8 mouse cellular contexts compared by ENCODE assay signal in genomic region chr17:46552841-46553423, GRCm38 (mm10). TPM values are rescaled to one million over a fixed set of nuclear protein-coding genes. Genes with fewer than 3 reads are reported as not detected.
A peak's percentile ranks its signal among the peaks of the same experiment; 100 is the strongest.
DNase-seq lines count a peak whose midpoint lies in the region; ATAC-seq and TF ChIP-seq lines count a peak whose summit lies in the region.

No protein-coding gene starts in this region.

- peak overlapping the region; percentile 93 for H3K4me2 ChIP-seq in limb, embryonic 12.5 days
- H3K4me2 ChIP-seq in midbrain, embryonic 15.5 days = peak overlapping the region; percentile 92

- H3K4me1 ChIP-seq in embryonic fibroblast, embryonic 13.5 days (ENCODE audit: control insufficient read depth, insufficient read depth, low read length) = peaks cover 2% of the 10 kb centered on the region; the same call in 1 of the 2 replicates
- peaks cover 44% of the 10 kb centered on the region for H3K4me1 ChIP-seq in limb, embryonic 12.5 days (replicated peaks)
- H3K4me1 ChIP-seq in midbrain, embryonic 15.5 days = peaks cover 37% of the 10 kb centered on the region
- peaks cover 8% of the 10 kb centered on the region; the same call in 1 of the 2 replicates for H3K4me1 ChIP-seq in spleen, adult 2 months (ENCODE audit: control insufficient read depth, insufficient read depth, insufficient read length)

- H3K27me3 ChIP-seq in limb, embryonic 12.5 days = peaks cover 2% of the 10 kb centered on the region; the same call in 1 of the 2 replicates
- H3K27me3 ChIP-seq in midbrain, embryonic 15.5 days (replicated peaks) = no peaks in the 10 kb centered on the region
- 0 out of 2 replicates have a peak, but pooled peaks cover 2% of the 10 kb centered on the region for H3K27me3 ChIP-seq in spleen, adult 2 months (ENCODE audit: control insufficient read depth, insufficient read depth, low read length)

- TF ChIP-seq CTCF in embryonic fibroblast, embryonic 13.5 days (IDR thresholded peaks at IDR 0.05; ENCODE audit: borderline replicate concordance, insufficient read depth, low read length) = no peak
- TF ChIP-seq CTCF in spleen, adult 2 months (IDR thresholded peaks at IDR 0.05; ENCODE audit: extremely low read depth, insufficient read depth, insufficient read length, insufficient replicate concordance) = no peak

- peak; percentile 41 for ATAC-seq in limb, embryonic 12.5 days (ENCODE audit: insufficient number of reproducible peaks, insufficient read depth, low FRiP score, low TSS enrichment, low read depth)
- ATAC-seq in midbrain, embryonic 15.5 days (replicated peaks) = peak; percentile 66

- peak overlapping the region; percentile 90 for H3K4me3 ChIP-seq in embryonic fibroblast, embryonic 13.5 days (ENCODE audit: insufficient read depth, low read length)
- peak overlapping the region; percentile 99 for H3K4me3 ChIP-seq in limb, embryonic 12.5 days (replicated peaks)
- peak overlapping the region; percentile 89 for H3K4me3 ChIP-seq in midbrain, embryonic 15.5 days
- peak overlapping the region; percentile 9; the same call in 1 of the 2 replicates for H3K4me3 ChIP-seq in spleen, adult 2 months (ENCODE audit: extremely low read depth, insufficient read depth, insufficient read length)

- peak overlapping the region; percentile 83 for H3K27ac ChIP-seq in embryonic fibroblast, embryonic 13.5 days (ENCODE audit: insufficient read depth, low read length)
- H3K27ac ChIP-seq in limb, embryonic 12.5 days = peak overlapping the region; percentile 82
- peak overlapping the region; percentile 76 for H3K27ac ChIP-seq in midbrain, embryonic 15.5 days
- peak overlapping the region; percentile 56 for H3K27ac ChIP-seq in spleen, adult 2 months (ENCODE audit: insufficient read depth, low read length)

- peak; percentile 32; the same call in 1 of the 2 replicates for TF ChIP-seq POLR2A in embryonic fibroblast, embryonic 13.5 days (IDR thresholded peaks at IDR 0.05; ENCODE audit: low read depth, low read length)
- TF ChIP-seq POLR2A in spleen, adult 2 months (IDR thresholded peaks at IDR 0.05; ENCODE audit: low read depth, low read length) = no peak

- peak; percentile 99 for DNase-seq in 3T3-L1 (ENCODE audit: low read depth, low spot score)
- DNase-seq in brain, adult 2 months (ENCODE audit: low read depth, low spot score) = peak; percentile 99
- peak; percentile 96 for DNase-seq in heart, adult 8-10 months (ENCODE audit: low spot score)
- DNase-seq in kidney, adult 8-10 months = peak; percentile 92 to 96
- peak in 1 of 2 experiments; percentile 34 for DNase-seq in spleen, adult 2 months (ENCODE audit: low read depth in 1 of 2, low spot score in 2 of 2)

- peak overlapping the region; percentile 45 for H3K9ac ChIP-seq in limb, embryonic 12.5 days (replicated peaks)
- peak overlapping the region; percentile 91; the same call in 1 of the 2 replicates for H3K9ac ChIP-seq in midbrain, embryonic 15.5 days

- H3K9me3 ChIP-seq in limb, embryonic 12.5 days = no peaks in the 10 kb centered on the region
- H3K9me3 ChIP-seq in midbrain, embryonic 15.5 days = no peaks in the 10 kb centered on the region

- H3K36me3 ChIP-seq in limb, embryonic 12.5 days = peaks cover 43% of the 10 kb centered on the region
- H3K36me3 ChIP-seq in midbrain, embryonic 15.5 days (replicated peaks) = peaks cover 30% of the 10 kb centered on the region
- H3K36me3 ChIP-seq in spleen, adult 2 months (ENCODE audit: control insufficient read depth, insufficient read depth, low read length) = peaks cover 23% of the 10 kb centered on the region

- 1% methylated on average over 24 of the region's 24 CpGs for WGBS in limb, embryonic 12.5 days
- 2% methylated on average over 24 of the region's 24 CpGs for WGBS in midbrain, embryonic 15.5 days
- 61% methylated on average over 24 of the region's 24 CpGs for WGBS in spleen, adult 2 months

RNA-seq across cellular contexts. Expression of gene Srf, which starts 3.0 kb away (rescaled TPM):
- polyA plus RNA-seq in embryonic fibroblast, embryonic 13.5 days (2011; ENCODE audit: insufficient read length, low read depth, missing spikeins) = 50.9 and 61.2 TPM in 2 replicates
- 100 to 1,000 TPM in 2 of 4 experiments, 10 to 100 TPM in 2; 84.1 to 121 (median 98.6) TPM for total RNA-seq in heart, adult 8-10 months (2022)
- polyA plus RNA-seq in limb, embryonic 12.5 days (2016; fragmentation: Nextera tagmentation; extraction: Ambion mirVana) = 11.8 and 12.4 TPM in 2 replicates
- 3.7 and 5.7 TPM in 2 replicates for polyA plus RNA-seq in midbrain, embryonic 15.5 days (2015; fragmentation: Nextera tagmentation; extraction: Ambion mirVana)
- 146 and 226 TPM in 2 replicates for polyA plus RNA-seq in spleen, adult 2 months (2012; rRNA removed)

RNA-seq across cellular contexts. Expression of gene Cul9, which starts 6.7 kb away (rescaled TPM):
- polyA plus RNA-seq in embryonic fibroblast, embryonic 13.5 days (2011; ENCODE audit: insufficient read length, low read depth, missing spikeins) = 5.7 and 8.6 TPM in 2 replicates
- total RNA-seq in heart, adult 8-10 months (2022) = 10 to 100 TPM; 22.7 to 28.0 (median 24.9) TPM
- 8.9 and 10.8 TPM in 2 replicates for polyA plus RNA-seq in limb, embryonic 12.5 days (2016; fragmentation: Nextera tagmentation; extraction: Ambion mirVana)
- 25.0 and 26.7 TPM in 2 replicates for polyA plus RNA-seq in midbrain, embryonic 15.5 days (2015; fragmentation: Nextera tagmentation; extraction: Ambion mirVana)
- polyA plus RNA-seq in spleen, adult 2 months (2012; rRNA removed) = 16.2 and 19.4 TPM in 2 replicates

RNA-seq across cellular contexts. Expression of gene Dnph1, which starts 56.4 kb away (rescaled TPM):
- 7.2 and 9.9 TPM in 2 replicates for polyA plus RNA-seq in embryonic fibroblast, embryonic 13.5 days (2011; ENCODE audit: insufficient read length, low read depth, missing spikeins)
- 1 to 10 TPM; 1.7 to 2.2 (median 1.8) TPM for total RNA-seq in heart, adult 8-10 months (2022)
- polyA plus RNA-seq in limb, embryonic 12.5 days (2016; fragmentation: Nextera tagmentation; extraction: Ambion mirVana) = 51.6 and 55.3 TPM in 2 replicates
- polyA plus RNA-seq in midbrain, embryonic 15.5 days (2015; fragmentation: Nextera tagmentation; extraction: Ambion mirVana) = 14.5 and 17.3 TPM in 2 replicates
- 2.3 and 3.6 TPM in 2 replicates for polyA plus RNA-seq in spleen, adult 2 months (2012; rRNA removed)

Comparison
In these comparisons a context has a peak if more than half of its experiments do, and no peak if none do; other contexts are left out.
1. H3K4me3 ChIP-seq: peak in every context shown above with its lines; median percentile 99 in limb, embryonic 12.5 days; 90 in embryonic fibroblast, embryonic 13.5 days; 89 in midbrain, embryonic 15.5 days; 9 in spleen, adult 2 months.